Mouse (Mus musculus) ES-Bruce4 (cell line): ENCODE results near the gene Mettl6.

Experiments
- CTCF ChIP-seq: IDR thresholded peaks from one replicate; pipeline ENCODE4 v1.8.1; 2011; ENCODE audit warnings: low read depth, low read length
- EP300 ChIP-seq: IDR thresholded peaks from 2 replicates; pipeline ENCODE4 v1.6.1; 2011; ENCODE audit warnings: low read depth, low read length; ENCODE audit not compliant: insufficient read depth
- POLR2A ChIP-seq: IDR thresholded peaks from one replicate; pipeline ENCODE4 v1.8.1; 2011; ENCODE audit warnings: low read length; ENCODE audit not compliant: insufficient read depth

DNA sequence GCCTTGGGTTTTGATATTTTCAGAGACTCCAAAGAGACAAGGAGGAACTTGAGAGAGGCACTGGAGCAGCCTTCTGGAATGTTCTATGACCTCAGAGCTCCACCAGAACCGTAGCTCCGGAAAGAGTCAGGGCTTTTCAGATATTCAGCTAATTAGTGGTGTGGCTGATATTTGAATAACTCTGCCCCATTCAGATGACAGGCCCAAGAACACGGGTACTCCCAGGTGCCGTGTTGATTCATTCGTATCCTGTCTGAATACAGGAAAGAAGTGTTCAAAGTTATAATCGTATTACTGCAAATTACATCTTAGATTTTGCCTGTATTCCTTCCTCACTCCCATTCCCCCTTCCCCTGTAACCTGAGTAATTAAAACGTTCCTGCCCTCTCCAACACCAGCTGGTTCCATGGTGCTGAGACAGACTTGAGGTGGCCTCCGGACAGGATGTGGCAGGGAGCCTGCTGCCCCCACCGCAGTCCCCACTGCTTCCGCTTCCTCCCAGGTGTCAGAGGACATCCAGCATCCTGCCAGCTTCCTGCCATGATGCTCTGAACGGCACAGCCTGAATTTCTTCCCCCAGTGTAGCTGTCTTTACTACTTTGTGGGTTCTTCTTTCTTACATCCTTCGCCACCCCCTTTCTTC is 36.8 kb upstream of the Mettl6 start:
- TF ChIP-seq CTCF (no peak), EP300 (no peak), POLR2A (no peak)
